Mouse (Mus musculus) liver, postnatal 0 days (tissue): ENCODE data around the gene Mrpl22.

Source experiments
- CTCF ChIP-seq: sonication (generic); IDR thresholded peaks from 2 replicates; pipeline ENCODE4 v1.5.1; 2016; ENCODE audit warnings: antibody characterized with exemption, low read depth
- EP300 ChIP-seq: IDR thresholded peaks from 2 replicates; pipeline ENCODE4 v1.6.1; 2016; ENCODE audit warnings: antibody characterized with exemption, low read depth, mild to moderate bottlenecking

DNA sequence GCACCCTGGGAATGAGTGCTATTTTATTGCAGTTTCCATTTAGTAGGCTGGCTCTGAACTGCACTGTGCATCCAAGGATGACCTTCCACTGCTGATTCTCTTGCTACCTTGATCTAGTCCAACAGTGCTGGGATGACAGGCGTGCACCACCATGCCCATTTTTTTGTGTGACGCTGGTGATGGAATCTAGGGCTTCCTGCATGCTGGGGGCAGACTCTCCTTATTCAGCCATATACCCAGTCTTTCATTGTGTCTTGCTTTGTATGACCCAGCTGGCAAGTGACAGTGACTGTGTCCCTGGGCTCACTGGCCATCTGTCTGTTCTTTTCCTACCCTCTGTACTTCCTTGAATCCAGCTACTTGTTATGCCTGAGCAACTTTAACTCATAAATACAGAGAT, 47.8 kb upstream of the Mrpl22 start:
- TF ChIP-seq CTCF (no peak), EP300 (no peak)
